Mouse (Mus musculus): ENCODE data around the gene Maml3. TPM values are rescaled to one million over a fixed set of nuclear protein-coding genes. Genes with fewer than 3 reads are reported as not detected.

The Maml3 gene
- total RNA-seq, 1 experiment: 1.2 TPM

DNA sequence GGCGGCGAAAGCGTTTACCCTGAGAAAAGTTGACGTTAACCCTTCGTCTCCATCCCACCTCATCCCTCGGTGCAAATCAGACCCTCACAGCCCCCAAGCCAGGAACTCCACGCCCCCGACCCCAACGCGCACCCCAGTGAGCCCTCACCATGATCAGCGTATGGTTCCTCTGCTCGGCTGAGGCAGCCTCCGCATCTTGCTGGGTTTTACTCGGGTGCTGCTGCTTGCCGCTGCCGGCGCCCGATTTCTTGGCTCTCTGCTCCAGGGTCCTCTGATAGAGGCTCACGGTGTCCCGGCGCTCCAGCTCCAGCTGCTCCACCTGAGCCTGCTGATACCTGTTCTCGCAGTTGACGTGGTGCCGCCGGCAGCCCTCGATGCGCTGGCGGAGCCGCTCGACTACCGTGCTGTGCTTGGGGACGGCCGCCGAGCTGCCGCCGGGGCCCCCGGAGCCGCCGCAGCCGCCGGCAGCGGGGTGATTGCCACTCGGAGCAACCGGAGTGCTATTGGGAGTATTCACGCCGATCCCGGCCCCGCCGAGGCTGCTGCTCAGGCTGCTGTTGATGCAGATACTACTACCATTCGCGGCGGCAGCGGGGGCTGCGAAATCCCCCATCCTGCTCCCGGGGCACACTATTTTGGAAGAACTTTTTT is 1.2 kb downstream of the Maml3 start:
- no peaks in the 10 kb centered on the region for H3K36me3 ChIP-seq (ENCODE audit: control insufficient read depth, insufficient read depth, low read length, poor library complexity, severe bottlenecking)
- H3K9me3 ChIP-seq (ENCODE audit: control insufficient read depth, insufficient read depth, low read depth, low read length): no peaks in the 10 kb centered on the region
- TF ChIP-seq ZC3H11A (IDR thresholded peaks at IDR 0.05; ENCODE audit: borderline replicate concordance, low read depth, low read length) (no peak), HCFC1 (IDR thresholded peaks at IDR 0.05; ENCODE audit: borderline replicate concordance, insufficient read depth, low read length) (no peak), MAFK (IDR thresholded peaks at IDR 0.05; ENCODE audit: insufficient read depth, low read depth, low read length) (no peak), CHD2 (IDR thresholded peaks at IDR 0.05; ENCODE audit: low read depth, low read length) (no peak), ZNF384 (IDR thresholded peaks at IDR 0.05; ENCODE audit: low read depth, low read length) (no peak)
- H3K9ac ChIP-seq (ENCODE audit: insufficient read depth, low read depth, low read length, poor library complexity, severe bottlenecking): peak overlapping the region; percentile 59; the same call in 1 of the 2 replicates
- no peak overlapping the region for H3K27ac ChIP-seq (ENCODE audit: insufficient read depth, low read depth, low read length, poor library complexity, severe bottlenecking)
- in situ Hi-C loops (cut with MboI; ENCODE audit: low sequenced_read_pairs in 2 of 2, unreplicated experiment in 2 of 2): no loop called here
- no peaks in the 10 kb centered on the region for H3K4me1 ChIP-seq (ENCODE audit: control insufficient read depth in 2 of 2, insufficient read depth in 2 of 2, low read length in 2 of 2, poor library complexity in 1 of 2)
- peak overlapping the region; percentile 67 to 83 for H3K4me3 ChIP-seq (ENCODE audit: insufficient read depth in 1 of 2, low read depth in 1 of 2, low read length in 2 of 2, poor library complexity in 1 of 2, severe bottlenecking in 1 of 2)
- DNase-seq (ENCODE audit: low read depth, low spot score): no peak

DNA sequence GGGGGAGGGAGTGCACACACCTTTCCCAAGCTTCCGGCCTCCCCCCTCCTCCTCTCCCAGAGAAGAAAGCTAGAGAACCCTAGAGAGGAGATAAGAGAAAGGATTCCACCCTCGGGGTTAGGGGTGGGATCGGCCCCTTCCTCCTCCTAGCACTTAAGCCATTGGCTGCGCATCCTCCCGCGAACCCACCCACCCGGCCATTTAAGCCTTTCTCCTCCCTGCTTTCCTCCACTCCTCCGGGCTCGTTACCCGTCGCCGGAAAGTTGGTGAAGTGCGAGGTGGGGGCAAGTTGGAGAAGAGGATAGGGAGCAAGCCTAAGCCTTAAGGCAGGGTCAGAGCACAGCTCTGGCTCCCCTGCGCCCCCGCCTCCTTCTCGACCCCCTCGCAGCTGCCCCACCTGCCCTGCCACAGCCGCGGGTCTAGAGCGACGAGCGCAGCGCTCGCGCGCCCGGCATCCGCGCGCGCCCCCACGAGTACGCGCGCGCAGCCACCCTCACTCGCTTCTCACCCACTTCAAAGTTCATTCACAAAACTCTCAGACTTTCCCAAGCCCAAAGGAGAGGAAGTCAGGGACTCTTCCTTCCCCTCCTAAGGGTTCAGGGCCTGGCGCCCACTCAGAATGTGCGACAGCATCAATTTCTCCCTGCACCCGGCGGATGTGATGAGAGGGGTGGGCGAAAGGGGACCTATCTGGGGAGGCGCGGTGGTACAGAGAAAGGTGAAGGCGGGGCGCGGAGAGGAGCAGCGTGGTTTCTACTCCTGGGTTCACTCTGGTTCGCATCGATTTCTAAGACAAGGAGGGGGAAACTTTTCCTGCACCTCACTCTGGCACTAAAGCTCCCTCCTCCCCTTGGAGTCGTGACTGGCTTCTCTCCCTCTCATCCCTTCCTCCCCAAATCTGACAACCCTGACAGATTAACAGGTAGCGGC is 2.0 kb downstream of the Maml3 start:
- peak; percentile 82 for DNase-seq (ENCODE audit: low read depth, low spot score)
- Histone ChIP-seq H3K36me3 (ENCODE audit: control insufficient read depth, insufficient read depth, low read length, poor library complexity, severe bottlenecking) (no peaks in the 10 kb centered on the region), H3K9me3 (ENCODE audit: control insufficient read depth, insufficient read depth, low read depth, low read length) (no peaks in the 10 kb centered on the region), H3K9ac (ENCODE audit: insufficient read depth, low read depth, low read length, poor library complexity, severe bottlenecking) (peak overlapping the region; percentile 59), H3K27ac (ENCODE audit: insufficient read depth, low read depth, low read length, poor library complexity, severe bottlenecking) (no peak overlapping the region), H3K4me3 (ENCODE audit: insufficient read depth in 1 of 2, low read depth in 1 of 2, low read length in 2 of 2, poor library complexity in 1 of 2, severe bottlenecking in 1 of 2) (peak overlapping the region; percentile 67 to 83), H3K4me1 (ENCODE audit: control insufficient read depth in 2 of 2, insufficient read depth in 2 of 2, low read length in 2 of 2, poor library complexity in 1 of 2) (no peaks in the 10 kb centered on the region)
- in situ Hi-C loops (cut with MboI; ENCODE audit: low sequenced_read_pairs in 2 of 2, unreplicated experiment in 2 of 2): no loop called here
- TF ChIP-seq MAFK (IDR thresholded peaks at IDR 0.05; ENCODE audit: insufficient read depth, low read depth, low read length): no peak
- TF ChIP-seq ZC3H11A (IDR thresholded peaks at IDR 0.05; ENCODE audit: borderline replicate concordance, low read depth, low read length): no peak
- TF ChIP-seq ZNF384 (IDR thresholded peaks at IDR 0.05; ENCODE audit: low read depth, low read length): no peak
- TF ChIP-seq HCFC1 (IDR thresholded peaks at IDR 0.05; ENCODE audit: borderline replicate concordance, insufficient read depth, low read length): no peak
- no peak for TF ChIP-seq CHD2 (IDR thresholded peaks at IDR 0.05; ENCODE audit: low read depth, low read length)

DNA sequence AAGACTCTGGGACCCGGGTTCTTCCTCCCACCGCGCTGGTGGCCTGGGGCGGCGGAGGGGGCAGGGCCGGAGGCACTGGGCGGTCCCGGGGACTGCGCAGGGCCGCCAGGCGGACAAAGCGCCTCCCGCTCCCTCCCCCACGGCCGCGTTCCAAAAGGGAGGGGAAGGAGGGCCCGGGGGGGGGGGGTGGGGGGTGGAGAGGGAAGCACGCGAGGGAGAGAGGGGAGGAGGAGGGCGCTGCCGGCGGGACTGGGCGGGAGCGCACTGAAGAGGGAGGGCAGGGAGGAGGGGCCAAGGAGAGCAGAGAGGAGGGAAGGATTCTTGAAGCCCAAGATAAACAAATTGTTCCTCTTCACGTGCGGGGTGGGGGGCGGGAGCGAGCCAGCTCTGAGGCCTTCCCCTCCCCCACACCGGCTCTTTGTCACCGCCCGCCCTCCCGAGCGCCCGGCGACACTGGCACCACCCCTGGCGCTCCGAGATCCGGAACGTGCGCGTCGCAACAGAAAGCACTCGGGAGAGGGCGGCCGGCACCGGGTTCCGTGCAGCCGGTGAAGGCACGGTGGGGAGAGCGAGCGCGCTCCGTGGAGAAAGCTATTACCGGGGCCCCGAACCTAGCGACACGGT is 2.8 kb downstream of the Maml3 start:
- H3K4me3 ChIP-seq (ENCODE audit: insufficient read depth in 1 of 2, low read depth in 1 of 2, low read length in 2 of 2, poor library complexity in 1 of 2, severe bottlenecking in 1 of 2): peak overlapping the region; percentile 67 to 83
- in situ Hi-C loops (cut with MboI; ENCODE audit: low sequenced_read_pairs in 2 of 2, unreplicated experiment in 2 of 2): no loop called here
- H3K27ac ChIP-seq (ENCODE audit: insufficient read depth, low read depth, low read length, poor library complexity, severe bottlenecking): no peak overlapping the region
- no peaks in the 10 kb centered on the region for H3K9me3 ChIP-seq (ENCODE audit: control insufficient read depth, insufficient read depth, low read depth, low read length)
- no peaks in the 10 kb centered on the region for H3K36me3 ChIP-seq (ENCODE audit: control insufficient read depth, insufficient read depth, low read length, poor library complexity, severe bottlenecking)
- DNase-seq (ENCODE audit: low read depth, low spot score): peak; percentile 83
- no peaks in the 10 kb centered on the region for H3K4me1 ChIP-seq (ENCODE audit: control insufficient read depth in 2 of 2, insufficient read depth in 2 of 2, low read length in 2 of 2, poor library complexity in 1 of 2)
- no peak for TF ChIP-seq ZNF384 (IDR thresholded peaks at IDR 0.05; ENCODE audit: low read depth, low read length)
- TF ChIP-seq HCFC1 (IDR thresholded peaks at IDR 0.05; ENCODE audit: borderline replicate concordance, insufficient read depth, low read length): no peak
- TF ChIP-seq ZC3H11A (IDR thresholded peaks at IDR 0.05; ENCODE audit: borderline replicate concordance, low read depth, low read length): no peak
- no peak for TF ChIP-seq MAFK (IDR thresholded peaks at IDR 0.05; ENCODE audit: insufficient read depth, low read depth, low read length)
- no peak for TF ChIP-seq CHD2 (IDR thresholded peaks at IDR 0.05; ENCODE audit: low read depth, low read length)
- H3K9ac ChIP-seq (ENCODE audit: insufficient read depth, low read depth, low read length, poor library complexity, severe bottlenecking): peak overlapping the region; percentile 46

DNA sequence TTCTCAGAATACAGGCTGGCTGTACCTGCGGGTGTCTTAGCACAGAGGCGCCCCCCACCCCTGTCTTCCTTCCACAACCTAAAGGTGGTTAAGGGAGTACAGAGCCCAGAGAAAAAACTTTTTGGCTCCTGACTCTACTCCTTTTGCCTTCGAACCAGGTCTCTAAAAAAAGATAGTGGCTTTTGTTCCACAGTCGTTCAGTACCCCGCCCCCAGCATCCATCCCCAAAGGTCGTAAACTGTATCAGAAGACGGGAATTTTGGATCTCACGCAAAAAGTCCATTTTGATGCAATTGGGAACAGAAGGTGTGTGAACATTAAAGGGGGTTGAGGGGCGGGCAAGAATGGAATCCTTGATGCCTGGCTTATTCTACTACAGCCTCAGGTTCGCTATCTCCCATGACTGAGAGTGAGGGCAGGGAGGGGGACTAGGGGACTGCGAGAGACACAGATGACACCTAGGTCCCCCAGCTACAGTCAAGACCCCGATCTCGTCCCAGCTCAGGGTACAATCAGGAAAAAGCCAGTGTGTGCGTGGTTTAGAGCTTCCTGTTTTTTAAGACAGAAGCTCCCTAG is 3.4 kb downstream of the Maml3 start:
- in situ Hi-C loops (cut with MboI; ENCODE audit: low sequenced_read_pairs in 2 of 2, unreplicated experiment in 2 of 2): no loop called here
- H3K27ac ChIP-seq (ENCODE audit: insufficient read depth, low read depth, low read length, poor library complexity, severe bottlenecking): no peak overlapping the region
- no peaks in the 10 kb centered on the region for H3K4me1 ChIP-seq (ENCODE audit: control insufficient read depth in 2 of 2, insufficient read depth in 2 of 2, low read length in 2 of 2, poor library complexity in 1 of 2)
- no peak for DNase-seq (ENCODE audit: low read depth, low spot score)
- H3K36me3 ChIP-seq (ENCODE audit: control insufficient read depth, insufficient read depth, low read length, poor library complexity, severe bottlenecking): no peaks in the 10 kb centered on the region
- TF ChIP-seq CHD2 (IDR thresholded peaks at IDR 0.05; ENCODE audit: low read depth, low read length): no peak
- no peak for TF ChIP-seq ZC3H11A (IDR thresholded peaks at IDR 0.05; ENCODE audit: borderline replicate concordance, low read depth, low read length)
- TF ChIP-seq ZNF384 (IDR thresholded peaks at IDR 0.05; ENCODE audit: low read depth, low read length): no peak
- no peak for TF ChIP-seq HCFC1 (IDR thresholded peaks at IDR 0.05; ENCODE audit: borderline replicate concordance, insufficient read depth, low read length)
- no peak for TF ChIP-seq MAFK (IDR thresholded peaks at IDR 0.05; ENCODE audit: insufficient read depth, low read depth, low read length)
- H3K4me3 ChIP-seq (ENCODE audit: insufficient read depth in 1 of 2, low read depth in 1 of 2, low read length in 2 of 2, poor library complexity in 1 of 2, severe bottlenecking in 1 of 2): peak overlapping the region; percentile 67 to 83
- H3K9me3 ChIP-seq (ENCODE audit: control insufficient read depth, insufficient read depth, low read depth, low read length): no peaks in the 10 kb centered on the region
- H3K9ac ChIP-seq (ENCODE audit: insufficient read depth, low read depth, low read length, poor library complexity, severe bottlenecking): peak overlapping the region; percentile 46

All from ES-E14 (cell line).